Mouse (Mus musculus) forebrain, embryonic 14.5 days (tissue): Measurements from ENCODE around the gene Rab30. TPM values are rescaled to one million over a fixed set of nuclear protein-coding genes. Genes with fewer than 3 reads are reported as not detected.
A peak's percentile ranks its signal among the peaks of the same experiment; 100 is the strongest.

Source experiments
- ATAC-seq: fragments of 200-750 bp; cut with Nextera tagmentation; 2 replicates; pipeline ENCODE4 v1.8.0; 2017; ENCODE audit warnings: mild to moderate bottlenecking, moderate library complexity
- DNase-seq: peaks from one replicate; pipeline ENCODE4 v3.0.0-alpha.2; 2015; ENCODE audit warnings: low spot score
- H3K27ac ChIP-seq: fragments of 300-500 bp; sonication (generic); 2 replicates; pipeline ENCODE4 v1.5.1; 2014; ENCODE audit warnings: low read depth, mild to moderate bottlenecking, control low read depth, low read length, moderate library complexity
- H3K27me3 ChIP-seq: fragments of 300-500 bp; sonication (generic); replicated peaks from 2 replicates; pipeline ENCODE4 v1.6.1; 2014; ENCODE audit warnings: low read length, control low read depth, mixed read lengths; ENCODE audit not compliant: control insufficient read depth, insufficient read depth
- H3K36me3 ChIP-seq: fragments of 300-500 bp; sonication (generic); 2 replicates; pipeline ENCODE4 v1.6.1; 2014; ENCODE audit warnings: low read length, control low read depth; ENCODE audit not compliant: control insufficient read depth, insufficient read depth
- H3K4me1 ChIP-seq: fragments of 300-500 bp; sonication (generic); 2 replicates; pipeline ENCODE4 v1.6.1; 2014; ENCODE audit warnings: antibody characterized with exemption, low read length, control low read depth; ENCODE audit not compliant: control insufficient read depth, insufficient read depth
- H3K4me2 ChIP-seq: fragments of 300-500 bp; sonication (generic); 2 replicates; pipeline ENCODE4 v1.6.1; 2014; ENCODE audit warnings: mild to moderate bottlenecking, control low read depth, low read length
- H3K4me3 ChIP-seq: fragments of 300-500 bp; sonication (generic); 2 replicates; pipeline ENCODE4 v1.5.1; 2014; ENCODE audit warnings: low read depth, low read length, control low read depth
- H3K9ac ChIP-seq: fragments of 300-500 bp; sonication (generic); 2 replicates; pipeline ENCODE4 v1.6.1; 2014; ENCODE audit warnings: mild to moderate bottlenecking, low read length, control low read depth, moderate library complexity
- H3K9me3 ChIP-seq: fragments of 300-500 bp; sonication (generic); replicated peaks from 2 replicates; pipeline ENCODE4 v1.6.1; 2016; ENCODE audit warnings: low read length, control low read depth, mixed read lengths; ENCODE audit not compliant: control insufficient read depth
- WGBS: fragments of 180-500 bp; shearing (Covaris S2); extraction: QIAGEN DNeasy Blood & Tissue Kit; methylation state at CpG from one replicate; pipeline ENCODE4 v1.1.7; 2014; 5-methylcytosine and 5-hydroxymethylcytosine counted together
- polyA plus RNA-seq: library from polyadenylated mRNA; unstranded; fragments of >200 nt; fragmentation: Nextera tagmentation; extraction: Ambion mirVana; gene quantifications from 2 replicates; pipeline ENCODE4 v1.2.1, GENCODE M21; 2014

The Rab30 gene
- polyA plus RNA-seq, 1 experiment from 2014 or later = 25.9 TPM

DNA sequence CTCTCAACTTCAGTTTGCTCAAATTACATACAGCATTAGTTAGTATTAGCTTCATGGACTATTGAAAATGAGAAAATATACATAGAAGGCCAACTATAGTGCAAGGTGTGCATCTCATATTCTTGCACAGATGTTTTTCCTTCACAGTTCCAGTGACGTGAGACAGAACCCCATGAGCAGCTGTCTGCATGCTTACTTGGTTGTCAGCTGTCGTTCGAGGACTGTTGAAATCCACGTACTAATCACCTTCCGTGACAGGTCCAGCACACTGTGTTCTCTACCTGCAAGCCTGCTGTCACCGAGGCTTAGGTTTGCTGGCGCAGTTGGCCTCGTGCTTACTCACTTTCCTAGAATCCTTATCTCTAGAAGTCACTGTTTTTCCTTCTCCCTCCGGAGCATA is 76.5 kb downstream of the Rab30 start:
- no peaks in the 10 kb centered on the region for H3K36me3 ChIP-seq
- no peaks in the 10 kb centered on the region for H3K27me3 ChIP-seq
- no peak overlapping the region for H3K27ac ChIP-seq
- no peak overlapping the region for H3K4me2 ChIP-seq
- no peaks in the 10 kb centered on the region for H3K4me1 ChIP-seq
- ATAC-seq = no peak
- no peak overlapping the region for H3K4me3 ChIP-seq
- H3K9ac ChIP-seq = no peak overlapping the region
- no peak for DNase-seq
- no peaks in the 10 kb centered on the region for H3K9me3 ChIP-seq
- WGBS = 91% methylated on average over 9 of the region's 9 CpGs

GRCm38 (mm10) chr7:92819656-92820055 is 78.3 kb downstream of the Rab30 start:
- Histone ChIP-seq H3K9me3 (no peaks in the 10 kb centered on the region), H3K9ac (no peak overlapping the region), H3K27me3 (no peaks in the 10 kb centered on the region), H3K36me3 (0 out of 2 replicates have a peak, but pooled peaks cover 2% of the 10 kb centered on the region), H3K4me2 (no peak overlapping the region), H3K4me1 (no peaks in the 10 kb centered on the region), H3K27ac (no peak overlapping the region), H3K4me3 (no peak overlapping the region)
- DNase-seq = no peak
- 90% methylated on average over 11 of the region's 11 CpGs for WGBS
- no peak for ATAC-seq

GRCm38 (mm10) chr7:92820410-92820809 is 79.0 kb downstream of the Rab30 start:
- WGBS = 87% methylated on average over 1 of the region's 1 CpGs
- H3K4me2 ChIP-seq = no peak overlapping the region
- no peaks in the 10 kb centered on the region for H3K9me3 ChIP-seq
- no peak for ATAC-seq
- H3K36me3 ChIP-seq = 0 out of 2 replicates have a peak, but pooled peaks cover 2% of the 10 kb centered on the region
- H3K27me3 ChIP-seq = no peaks in the 10 kb centered on the region
- H3K4me3 ChIP-seq = no peak overlapping the region
- H3K4me1 ChIP-seq = no peaks in the 10 kb centered on the region
- H3K27ac ChIP-seq = no peak overlapping the region
- no peak overlapping the region for H3K9ac ChIP-seq
- no peak for DNase-seq

- H3K4me3 ChIP-seq = no peak overlapping the region
- no peak for DNase-seq
- H3K4me2 ChIP-seq = no peak overlapping the region
- no peaks in the 10 kb centered on the region for H3K9me3 ChIP-seq
- no peaks in the 10 kb centered on the region for H3K27me3 ChIP-seq
- H3K27ac ChIP-seq = no peak overlapping the region
- no peak overlapping the region for H3K9ac ChIP-seq
- H3K36me3 ChIP-seq = 0 out of 2 replicates have a peak, but pooled peaks cover 6% of the 10 kb centered on the region
- WGBS = 76% methylated on average over 7 of the region's 7 CpGs
- ATAC-seq = no peak
- H3K4me1 ChIP-seq = no peaks in the 10 kb centered on the region
Measured at GRCm38 (mm10) chr7:92820941-92821465, 79.6 kb downstream of the Rab30 start.

DNA sequence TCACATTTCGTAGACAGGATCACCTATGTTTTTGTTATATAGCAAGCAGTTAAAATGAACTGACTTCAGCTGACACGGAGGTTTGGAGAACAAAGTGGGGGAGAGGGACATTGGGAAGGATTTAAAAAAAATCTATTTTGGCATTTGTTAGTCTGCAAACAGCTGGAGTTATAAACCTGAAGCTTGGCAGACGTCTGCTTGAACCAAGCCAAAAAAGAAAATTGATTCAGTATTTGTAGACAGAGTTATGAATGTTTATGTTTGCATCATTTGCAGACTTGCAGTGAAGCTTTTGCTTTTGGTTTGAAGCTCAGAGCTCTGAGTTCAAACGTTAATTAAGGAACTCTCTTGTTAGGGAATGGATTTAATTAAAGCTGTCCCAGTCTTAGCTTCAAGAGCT is 80.5 kb downstream of the Rab30 start:
- WGBS = 31% methylated on average over 4 of the region's 4 CpGs
- no peak for DNase-seq
- no peaks in the 10 kb centered on the region for H3K4me1 ChIP-seq

GRCm38 (mm10) chr7:92822409-92823101 is 81.2 kb downstream of the Rab30 start:
- H3K9ac ChIP-seq = no peak overlapping the region
- WGBS = 24% methylated on average over 1 of the region's 1 CpGs
- no peak for DNase-seq
- no peaks in the 10 kb centered on the region for H3K4me1 ChIP-seq
- no peak for ATAC-seq
- no peaks in the 10 kb centered on the region for H3K9me3 ChIP-seq
- no peak overlapping the region for H3K27ac ChIP-seq
- no peak overlapping the region for H3K4me3 ChIP-seq
- H3K4me2 ChIP-seq = no peak overlapping the region
- H3K27me3 ChIP-seq = no peaks in the 10 kb centered on the region
- 0 out of 2 replicates have a peak, but pooled peaks cover 6% of the 10 kb centered on the region for H3K36me3 ChIP-seq

More for the DNA sequence above, 80.5 kb downstream of the Rab30 start:
- H3K36me3 ChIP-seq = 0 out of 2 replicates have a peak, but pooled peaks cover 6% of the 10 kb centered on the region
- no peaks in the 10 kb centered on the region for H3K27me3 ChIP-seq
- no peak overlapping the region for H3K4me2 ChIP-seq
- H3K27ac ChIP-seq = no peak overlapping the region
- H3K4me3 ChIP-seq = no peak overlapping the region
- no peak overlapping the region for H3K9ac ChIP-seq
- no peaks in the 10 kb centered on the region for H3K9me3 ChIP-seq
- no peak for ATAC-seq

GRCm38 (mm10) chr7:92826248-92826647 is 84.8 kb downstream of the Rab30 start:
- H3K27me3 ChIP-seq = no peaks in the 10 kb centered on the region
- no peak overlapping the region for H3K4me2 ChIP-seq
- 94% methylated on average over 3 of the region's 3 CpGs for WGBS
- H3K9ac ChIP-seq = no peak overlapping the region
- H3K4me3 ChIP-seq = no peak overlapping the region
- H3K36me3 ChIP-seq = 0 out of 2 replicates have a peak, but pooled peaks cover 9% of the 10 kb centered on the region
- no peak overlapping the region for H3K27ac ChIP-seq
- H3K9me3 ChIP-seq = no peaks in the 10 kb centered on the region
- ATAC-seq (no peak), DNase-seq (no peak)
- no peaks in the 10 kb centered on the region for H3K4me1 ChIP-seq

DNA sequence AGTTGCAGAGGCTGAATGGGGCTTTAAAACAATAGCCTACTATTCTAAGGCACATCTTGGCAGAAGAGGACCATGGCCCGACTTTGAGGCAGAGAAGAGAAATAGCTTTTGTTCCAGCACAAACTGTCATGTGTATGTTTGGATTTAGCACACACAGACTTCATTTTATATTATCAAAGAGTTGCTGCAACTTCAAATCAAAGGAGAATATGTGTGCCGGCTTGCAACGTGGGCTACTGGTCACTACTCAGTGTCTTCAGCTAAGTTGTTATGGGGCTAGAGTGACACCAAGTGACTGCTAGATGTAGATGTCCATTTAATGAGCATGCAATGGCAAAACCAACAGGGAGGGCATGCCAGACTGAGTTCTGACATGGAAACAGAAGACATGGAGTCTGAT is 86.6 kb downstream of the Rab30 start:
- ATAC-seq = no peak
- Histone ChIP-seq H3K4me2 (no peak overlapping the region), H3K27me3 (no peaks in the 10 kb centered on the region), H3K9me3 (no peaks in the 10 kb centered on the region), H3K36me3 (0 out of 2 replicates have a peak, but pooled peaks cover 9% of the 10 kb centered on the region), H3K27ac (no peak overlapping the region), H3K4me1 (no peaks in the 10 kb centered on the region), H3K9ac (no peak overlapping the region), H3K4me3 (no peak overlapping the region)
- 56% methylated on average over 3 of the region's 3 CpGs for WGBS
- peak; percentile 31 for DNase-seq

GRCm38 (mm10) chr7:92832395-92832794 is 91.0 kb downstream of the Rab30 start:
- ATAC-seq (no peak), DNase-seq (no peak)
- H3K27me3 ChIP-seq = no peaks in the 10 kb centered on the region
- WGBS = 94% methylated on average over 6 of the region's 6 CpGs
- H3K9me3 ChIP-seq = no peaks in the 10 kb centered on the region
- no peak overlapping the region for H3K4me2 ChIP-seq
- H3K4me1 ChIP-seq = no peaks in the 10 kb centered on the region
- H3K36me3 ChIP-seq = peaks cover 9% of the 10 kb centered on the region; the same call in 1 of the 2 replicates
- no peak overlapping the region for H3K9ac ChIP-seq
- H3K4me3 ChIP-seq = no peak overlapping the region
- no peak overlapping the region for H3K27ac ChIP-seq
